Mouse (Mus musculus) cerebellum, adult (tissue): ENCODE measurements around the gene Zfp618.

Experiments used
- ATAC-seq: cut with Nextera tagmentation; 2 replicates; pipeline ENCODE4 v1.9.2; 2017; ENCODE audit warnings: mild to moderate bottlenecking, moderate library complexity, mixed read lengths; ENCODE audit not compliant: insufficient number of reproducible peaks, low FRiP score, low TSS enrichment

Gene Zfp618

DNA sequence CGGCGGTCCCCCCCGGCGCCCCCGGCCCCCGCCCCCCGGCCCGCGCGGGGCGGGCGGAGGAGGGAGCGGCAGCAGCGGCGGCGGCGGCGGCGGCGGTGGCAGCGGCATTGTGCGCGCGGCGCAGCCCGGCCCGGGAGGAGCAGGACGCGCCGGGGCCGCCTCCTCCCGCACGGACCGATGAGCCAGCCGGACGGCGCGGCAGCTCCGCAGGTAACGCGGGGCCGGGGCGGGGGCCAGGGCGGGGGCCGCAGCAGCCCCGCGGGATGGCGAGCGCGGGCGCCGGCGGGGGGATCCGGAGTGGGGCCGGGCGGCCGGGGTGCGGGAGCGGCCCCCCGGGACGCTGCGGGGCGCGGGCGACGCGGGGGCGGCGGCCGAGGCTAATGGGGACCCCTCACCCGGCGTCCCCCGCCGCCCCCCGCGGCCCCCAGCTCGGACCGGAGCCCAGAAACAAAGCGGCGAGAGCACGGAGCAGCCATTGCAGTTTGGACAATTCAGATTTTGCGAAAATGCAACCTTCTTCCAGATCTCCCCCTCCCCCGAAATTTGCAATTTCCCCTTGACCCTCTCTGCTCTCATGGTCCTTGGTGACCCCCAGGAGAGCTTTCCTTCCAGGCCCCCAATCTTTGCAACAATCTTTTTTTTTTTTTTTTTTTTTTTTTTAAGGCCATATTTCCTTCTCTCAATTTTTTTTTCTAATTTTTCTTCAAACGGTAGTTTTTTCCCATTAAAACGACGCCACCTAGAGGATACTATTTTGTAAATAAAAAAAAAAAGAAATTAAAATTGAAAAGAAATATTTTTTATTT lies at the start of gene Zfp618:
Gene Zfp618, plus strand, starts transcription at position 77 of the 806 bp plus-strand sequence.
- ATAC-seq = peak; percentile 42; the same call in 1 of the 2 replicates

DNA sequence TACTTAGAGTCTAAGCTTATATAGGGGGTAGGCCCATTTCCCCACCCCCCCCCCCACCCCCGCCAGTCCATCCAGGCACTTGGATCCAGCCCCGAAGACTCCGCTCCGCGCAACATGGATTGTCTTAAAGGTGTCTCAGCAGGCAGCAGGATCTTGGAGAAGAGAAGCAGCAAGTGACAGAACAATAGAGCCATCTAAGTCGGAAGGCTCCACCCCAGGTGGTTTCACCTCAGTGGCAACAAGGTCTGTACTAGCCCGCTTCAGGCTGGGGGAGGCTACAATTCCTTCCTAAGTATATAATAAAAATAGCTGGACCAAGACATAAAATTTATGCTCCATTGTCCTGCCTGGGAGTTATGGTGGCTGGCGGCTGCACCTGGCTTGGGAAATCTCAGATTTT lies 48.3 kb upstream of the Zfp618 start:
- no peak for ATAC-seq

DNA sequence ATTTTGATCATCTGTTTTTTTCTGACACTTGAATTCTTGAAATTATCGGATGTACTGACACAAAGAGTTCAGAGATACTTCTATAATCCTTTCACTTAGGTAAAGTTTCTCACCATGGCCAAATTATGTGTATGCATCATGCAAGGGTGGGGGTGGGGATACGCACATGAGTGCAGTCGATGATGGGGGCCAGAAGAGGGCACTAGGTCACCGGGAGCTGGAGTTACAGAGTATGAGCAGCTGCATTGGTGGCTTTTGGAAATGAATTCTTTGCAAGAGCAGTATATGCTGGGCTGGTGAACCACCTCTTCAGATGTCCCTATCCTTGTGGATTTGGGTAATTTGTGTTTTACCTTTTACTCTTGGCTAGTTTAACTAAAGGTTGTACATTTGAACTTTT lies 31.6 kb upstream of the Zfp618 start:
- no peak for ATAC-seq

DNA sequence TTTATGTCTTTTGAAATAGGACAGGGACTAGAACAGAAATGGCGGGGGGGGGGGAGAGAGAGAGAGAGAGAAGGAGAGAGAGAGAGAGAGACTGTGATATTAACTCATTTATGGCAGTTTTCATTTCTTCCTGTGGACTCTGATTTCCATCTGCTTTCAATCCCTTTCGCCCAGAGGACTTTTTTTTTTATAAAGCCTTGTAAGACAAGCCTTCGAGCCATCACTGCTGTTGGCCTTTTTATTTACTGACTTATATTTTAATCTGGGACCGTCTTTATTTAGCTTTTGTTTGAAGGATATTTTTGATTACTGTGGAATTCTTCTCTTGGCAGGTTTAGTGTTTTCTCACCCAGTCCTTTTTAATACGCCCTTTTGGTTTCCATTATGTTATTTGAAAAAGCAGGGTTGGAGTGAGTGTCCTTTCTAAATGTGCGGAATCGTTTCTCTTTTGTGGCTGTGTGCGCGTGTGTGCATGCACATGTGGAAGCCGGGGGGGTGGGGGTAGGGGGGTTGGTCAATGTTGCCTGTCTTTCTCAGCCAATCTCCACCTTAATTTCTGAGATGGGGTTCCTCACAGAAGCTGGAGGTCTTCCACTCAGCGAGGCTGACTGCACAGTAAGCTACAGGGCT lies 29.7 kb upstream of the Zfp618 start:
- no peak for ATAC-seq

DNA sequence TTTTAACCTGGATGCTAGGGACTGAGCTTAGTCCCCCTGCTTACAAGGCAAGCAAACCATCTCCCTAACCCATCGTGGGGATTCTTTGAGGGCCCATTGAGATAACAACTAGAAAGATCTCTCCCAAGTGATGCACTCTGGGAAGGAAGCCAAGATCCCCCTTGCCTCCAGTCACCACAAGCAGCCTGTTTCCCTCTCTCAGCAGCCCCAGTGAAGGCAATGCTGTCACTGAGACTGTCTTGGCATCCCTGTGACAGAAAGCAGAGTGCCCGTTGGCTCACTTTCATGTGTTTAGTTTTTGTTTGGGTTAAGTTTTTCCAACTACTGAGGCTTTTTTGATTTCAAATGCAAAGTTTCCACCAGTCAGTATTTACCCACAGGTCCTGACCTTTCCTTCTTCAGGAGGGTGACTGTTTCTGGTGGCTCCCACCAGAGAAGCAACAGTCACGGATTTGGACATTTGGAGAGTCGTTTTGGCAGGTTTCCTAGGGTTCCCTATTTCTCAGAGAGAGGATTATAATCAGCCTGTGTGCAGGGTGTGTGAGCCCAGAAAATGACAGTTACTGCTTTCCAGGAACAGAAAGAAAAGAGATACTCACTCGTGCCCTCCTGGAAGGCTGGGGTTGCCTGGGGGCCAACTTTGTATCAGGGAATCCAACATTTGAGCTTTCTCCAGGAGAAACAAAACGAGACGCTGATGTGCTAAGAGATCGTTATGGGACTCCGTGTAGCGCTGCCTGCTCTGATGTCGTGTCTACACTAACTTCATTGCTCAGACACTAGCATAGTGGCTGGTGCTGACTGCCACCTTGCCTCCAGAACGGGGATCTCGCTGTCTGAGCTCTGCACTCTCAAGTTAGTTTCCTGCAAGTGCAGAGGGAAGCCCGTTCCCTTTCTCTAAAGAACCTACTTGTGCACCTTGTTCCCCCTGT lies 23.1 kb upstream of the Zfp618 start:
- no peak for ATAC-seq

DNA sequence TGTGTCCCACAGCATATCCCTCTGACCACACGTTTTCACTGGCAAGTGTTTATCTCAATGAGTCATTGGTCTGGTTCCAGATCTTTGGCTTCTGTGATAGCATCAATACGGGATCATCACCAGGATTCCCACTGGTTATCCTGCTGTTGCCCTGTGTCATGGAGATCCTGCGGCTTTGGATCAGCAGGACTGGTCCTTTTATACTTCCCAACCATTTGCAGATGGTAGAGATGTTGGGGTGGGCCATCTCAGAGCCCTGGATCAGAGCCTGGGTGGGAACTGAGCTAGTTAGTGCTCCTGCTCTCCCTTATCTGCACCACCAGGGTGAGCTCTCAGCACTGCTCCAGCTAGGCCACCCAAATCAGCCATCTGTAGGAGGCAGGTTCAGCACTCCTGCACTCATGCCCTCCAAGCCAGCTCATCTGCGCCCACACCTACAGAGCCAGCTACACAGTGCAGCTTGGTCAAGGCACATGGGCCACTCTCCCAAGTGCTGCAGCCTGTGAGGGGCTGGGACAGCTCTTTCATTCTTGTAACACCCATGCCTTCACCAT lies 21.0 kb upstream of the Zfp618 start:
- ATAC-seq = peak; percentile 56; the same call in 1 of the 2 replicates

DNA sequence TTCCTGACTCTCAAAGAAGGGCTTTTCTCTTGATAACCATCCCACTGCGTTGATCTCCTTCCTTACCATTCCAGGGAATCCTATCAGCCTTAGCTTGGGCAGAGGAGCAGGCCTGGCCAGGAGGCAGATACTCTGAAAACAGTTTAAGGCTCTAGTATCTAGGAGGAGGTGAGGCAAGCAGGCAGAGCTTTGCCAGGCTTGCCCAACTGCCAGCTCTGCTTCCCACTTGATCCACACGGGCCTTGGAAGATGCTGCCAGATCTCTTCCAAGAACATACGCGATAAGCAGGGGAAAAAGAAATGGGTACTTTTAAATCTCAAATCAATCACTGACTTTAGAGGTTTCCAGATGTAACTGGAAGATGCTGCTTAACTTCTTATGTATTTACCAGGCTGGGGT lies 1.6 kb upstream of the Zfp618 start:
- ATAC-seq = no peak

DNA sequence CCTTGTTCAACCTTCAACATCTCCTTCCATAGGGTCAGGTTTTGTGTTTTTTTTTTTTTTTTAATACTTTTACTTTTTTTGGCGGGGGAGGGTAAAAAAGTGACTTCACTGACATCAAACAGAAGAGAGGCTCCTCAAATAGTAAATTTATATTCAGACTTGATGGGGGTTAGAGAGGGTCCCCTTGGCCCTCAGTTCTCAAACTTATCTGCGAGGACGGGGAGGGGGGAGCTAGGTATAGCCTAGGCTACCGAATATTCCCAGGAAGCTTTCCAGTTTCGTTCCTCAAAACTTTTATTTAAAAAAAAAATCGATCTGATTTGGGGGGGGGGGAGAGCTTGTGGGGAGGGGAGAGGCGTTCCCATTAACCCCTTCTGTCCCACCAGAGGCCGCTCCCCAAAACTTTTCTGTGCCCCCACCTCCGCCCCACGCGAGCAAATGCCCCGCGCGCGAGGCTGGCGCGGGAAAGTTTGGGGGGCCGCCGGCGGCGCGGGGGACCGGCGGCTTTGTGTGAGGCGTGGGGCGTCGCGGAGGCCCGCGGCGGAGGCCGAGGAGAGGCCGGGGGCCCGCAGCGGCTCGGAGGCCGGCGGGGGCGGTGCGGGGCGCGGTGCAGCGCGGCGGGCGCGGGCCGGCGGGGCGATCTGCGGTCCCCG lies 403 bp upstream of the Zfp618 start:
- ATAC-seq = 0 out of 2 replicates have a peak, but pooled peaks have one; percentile 7

DNA sequence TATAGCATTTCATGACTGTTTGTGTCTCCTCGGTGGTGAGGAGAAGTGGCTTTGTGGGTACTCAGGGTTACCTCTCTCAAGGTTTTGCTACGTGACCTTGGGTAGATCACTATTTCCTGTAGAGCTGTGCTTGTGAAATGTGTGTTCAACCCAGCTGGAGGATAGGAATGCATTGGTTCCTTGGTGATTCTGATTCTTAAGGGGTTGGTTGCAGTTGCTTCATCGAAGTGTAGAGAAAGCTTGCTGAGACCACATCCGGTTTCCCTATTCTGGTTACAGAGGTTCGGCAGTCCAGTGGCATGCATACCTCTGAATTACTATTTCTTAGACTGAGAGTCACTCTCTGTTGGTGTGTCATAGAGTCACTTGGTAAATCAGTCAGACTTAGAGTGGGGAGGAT lies 4.2 kb downstream of the Zfp618 start:
- no peak for ATAC-seq

DNA sequence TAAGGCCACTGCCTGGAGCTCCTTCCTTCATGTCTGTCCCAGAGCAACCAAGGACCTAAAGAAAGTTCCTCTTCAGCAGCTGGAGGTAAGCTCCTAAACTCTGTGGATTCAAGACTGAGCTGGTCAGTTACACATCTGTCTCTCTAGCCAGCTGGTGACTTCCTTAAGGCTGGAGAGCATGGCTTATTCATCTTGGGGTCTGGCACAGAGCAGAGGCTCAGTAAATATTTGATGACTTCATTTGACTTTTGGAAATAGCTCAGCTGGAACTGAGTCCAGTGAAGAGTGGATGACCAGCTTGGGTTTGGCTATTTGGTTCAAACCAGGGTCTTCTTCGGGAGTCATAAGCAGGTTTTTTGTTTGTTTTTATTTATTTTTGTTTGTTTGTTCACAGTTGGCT lies 6.6 kb downstream of the Zfp618 start:
- ATAC-seq = no peak

DNA sequence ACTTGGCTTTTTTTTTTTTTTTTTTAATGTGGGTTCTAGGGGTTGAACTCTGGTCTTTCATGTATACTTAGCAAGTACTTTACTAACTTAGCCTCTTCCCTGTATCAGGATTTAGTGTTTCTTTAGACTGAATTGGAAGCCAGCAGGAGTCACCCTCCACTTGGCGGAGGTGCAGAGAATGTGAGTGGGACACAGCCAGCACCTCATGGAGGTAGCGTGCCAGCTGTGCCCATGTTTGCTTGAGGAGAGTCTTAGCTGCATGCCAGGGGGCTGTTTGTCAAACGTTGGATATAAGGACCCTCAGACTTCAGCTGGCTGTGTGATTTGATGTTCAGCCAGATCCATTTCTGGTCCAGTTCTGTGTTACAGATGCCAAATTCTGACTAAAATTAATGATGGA lies 7.7 kb downstream of the Zfp618 start:
- ATAC-seq = no peak

DNA sequence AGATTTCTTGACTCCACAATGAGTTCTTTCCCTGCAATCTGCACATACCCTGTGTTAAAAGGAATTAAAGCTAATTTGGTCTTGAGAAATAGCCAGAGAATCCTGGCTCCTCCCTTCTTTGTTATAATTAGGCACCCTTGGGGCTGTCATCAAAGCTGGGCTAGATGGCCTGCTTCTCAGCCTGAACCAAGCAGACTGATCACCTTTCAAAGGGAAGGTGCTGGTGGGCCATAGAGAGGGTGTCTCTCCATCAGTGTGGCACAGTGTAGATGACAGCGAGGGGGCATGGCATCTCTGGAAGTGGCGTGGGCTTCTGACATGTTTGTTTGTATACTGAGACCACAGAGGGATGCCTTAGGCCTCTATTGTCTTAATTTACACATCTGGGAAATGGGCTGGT lies 9.5 kb downstream of the Zfp618 start:
- no peak for ATAC-seq

DNA sequence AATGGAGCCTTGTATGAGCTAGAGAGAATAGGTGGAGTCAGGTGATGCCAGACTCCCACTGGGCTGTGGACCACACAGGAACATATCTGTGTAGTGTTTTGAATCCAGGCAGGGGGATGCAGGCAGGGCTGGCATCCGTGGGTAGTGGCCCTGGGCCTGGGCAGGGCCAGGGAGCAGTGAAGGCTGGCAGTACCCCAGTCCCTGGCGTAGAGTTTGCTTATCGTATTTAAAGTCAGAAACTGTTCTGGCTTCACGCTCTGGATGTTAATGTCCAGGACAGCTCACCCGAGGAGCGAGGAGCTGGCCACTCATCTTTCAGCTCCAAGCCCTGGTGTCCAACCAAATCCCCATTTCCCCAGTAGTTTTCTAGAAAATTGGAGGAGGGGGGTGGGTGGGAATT lies 10.2 kb downstream of the Zfp618 start:
- no peak for ATAC-seq

DNA sequence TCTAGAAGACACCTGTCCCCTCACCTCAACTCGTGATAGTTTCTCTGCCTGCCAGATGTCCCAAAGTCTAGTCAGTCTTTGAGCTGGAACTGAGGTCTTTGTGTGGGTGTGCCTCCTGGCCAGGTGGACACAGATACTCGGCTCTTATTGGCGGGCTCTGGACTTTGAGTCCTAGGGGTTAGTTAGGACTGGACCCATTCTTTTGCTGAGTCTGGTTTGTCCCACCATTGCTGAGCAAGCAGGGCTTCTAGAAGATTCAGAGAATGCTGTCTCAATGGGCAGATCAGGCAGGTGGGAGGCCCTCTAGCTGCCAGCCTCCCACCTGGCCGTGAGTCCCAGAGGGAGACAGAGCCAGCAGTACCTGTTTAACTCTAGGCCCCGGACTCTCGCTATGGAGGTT lies 12.1 kb downstream of the Zfp618 start:
- ATAC-seq = no peak

DNA sequence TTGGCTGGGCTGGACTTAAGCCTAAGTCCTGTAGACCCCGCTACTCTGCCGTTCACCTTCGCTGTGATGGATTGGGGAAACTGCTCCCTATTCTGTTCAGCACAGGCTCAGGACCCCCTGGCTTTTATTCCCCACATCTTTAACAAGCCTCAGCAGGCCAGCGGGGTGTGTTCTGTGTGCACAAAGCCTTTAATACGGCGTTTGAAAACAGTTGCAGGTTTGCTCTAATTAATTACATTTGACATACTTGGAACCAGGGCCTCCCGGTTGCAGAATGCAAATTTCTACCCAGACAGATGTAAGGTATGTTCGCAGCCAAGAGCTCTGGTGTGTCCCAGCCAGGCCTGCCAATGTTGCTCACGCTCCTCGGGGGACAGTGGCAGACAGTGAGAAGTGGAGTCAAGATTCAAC lies 13.1 kb downstream of the Zfp618 start:
- no peak for ATAC-seq

DNA sequence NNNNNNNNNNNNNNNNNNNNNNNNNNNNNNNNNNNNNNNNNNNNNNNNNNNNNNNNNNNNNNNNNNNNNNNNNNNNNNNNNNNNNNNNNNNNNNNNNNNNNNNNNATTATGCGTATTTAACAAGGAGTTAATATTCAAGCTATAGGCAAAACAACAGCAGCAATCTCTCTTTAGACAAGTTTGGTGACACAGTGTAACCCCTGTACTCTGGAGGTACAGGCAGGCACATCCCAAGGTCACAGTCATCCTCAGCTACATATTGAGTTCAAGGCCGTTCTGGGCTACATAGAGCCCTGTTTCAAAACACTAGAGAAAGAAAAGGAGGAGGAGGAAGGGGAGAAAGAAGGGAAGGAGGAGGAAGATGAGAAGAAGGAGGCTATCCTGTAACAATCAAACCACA lies 16.2 kb downstream of the Zfp618 start:
- ATAC-seq = no peak

DNA sequence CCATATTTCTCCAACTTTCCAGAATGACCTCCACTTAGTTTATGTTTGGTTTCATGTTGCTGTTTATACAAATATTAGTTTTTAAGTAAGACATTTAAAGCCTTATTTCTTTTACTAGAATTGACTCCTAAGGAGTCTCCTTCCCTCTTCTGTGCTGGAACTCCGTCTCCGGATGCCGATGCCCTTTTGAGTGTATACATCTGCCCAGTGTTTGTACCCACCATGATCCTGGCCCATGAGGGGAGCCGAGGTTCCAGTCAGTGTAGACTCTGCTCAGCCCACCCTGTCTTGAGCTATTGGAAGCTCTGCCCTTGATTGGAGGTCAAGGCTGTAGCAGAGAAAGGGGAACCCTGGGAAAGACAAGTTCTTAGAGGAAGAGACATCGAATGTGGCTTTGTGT lies 18.2 kb downstream of the Zfp618 start:
- ATAC-seq = no peak

DNA sequence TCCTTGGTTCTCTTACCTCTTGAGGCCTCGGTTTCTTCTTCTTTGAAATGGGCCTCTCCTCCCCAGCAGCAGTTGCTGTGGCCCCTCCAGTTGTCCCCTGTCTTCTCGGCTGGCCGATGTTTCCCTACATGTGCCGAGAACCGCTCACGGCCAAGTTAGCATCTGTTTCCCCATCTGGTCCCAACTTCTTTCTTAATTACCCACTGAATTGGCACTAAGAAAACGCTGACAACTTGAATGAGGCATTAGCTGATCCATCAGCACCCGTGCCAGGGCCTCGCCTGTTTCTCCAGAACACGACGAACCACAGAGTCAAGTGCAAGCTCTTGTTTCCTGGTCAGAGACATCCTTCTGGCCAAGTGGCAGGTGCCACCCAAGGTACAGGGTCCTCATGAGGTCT lies 26.0 kb downstream of the Zfp618 start:
- ATAC-seq = no peak

DNA sequence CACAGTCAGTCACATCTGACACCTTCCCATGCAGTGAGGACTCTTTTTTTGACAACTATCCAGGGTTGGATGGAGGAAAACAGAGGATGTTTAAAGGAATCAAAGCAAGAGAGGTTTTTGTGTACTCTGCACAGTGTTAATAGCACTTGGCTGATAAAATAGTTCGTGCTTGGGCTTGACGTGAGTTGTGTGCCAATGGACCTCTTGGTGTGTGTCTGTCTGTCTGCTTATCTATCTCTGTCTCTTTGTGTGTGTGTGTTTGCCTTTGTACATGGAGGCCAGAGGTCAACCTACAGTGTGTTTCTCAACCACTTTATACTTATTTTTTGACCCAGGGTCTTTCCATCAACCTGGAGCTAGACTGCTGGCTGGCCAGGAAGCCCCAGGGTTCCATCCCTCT lies 27.8 kb downstream of the Zfp618 start:
- ATAC-seq = no peak

DNA sequence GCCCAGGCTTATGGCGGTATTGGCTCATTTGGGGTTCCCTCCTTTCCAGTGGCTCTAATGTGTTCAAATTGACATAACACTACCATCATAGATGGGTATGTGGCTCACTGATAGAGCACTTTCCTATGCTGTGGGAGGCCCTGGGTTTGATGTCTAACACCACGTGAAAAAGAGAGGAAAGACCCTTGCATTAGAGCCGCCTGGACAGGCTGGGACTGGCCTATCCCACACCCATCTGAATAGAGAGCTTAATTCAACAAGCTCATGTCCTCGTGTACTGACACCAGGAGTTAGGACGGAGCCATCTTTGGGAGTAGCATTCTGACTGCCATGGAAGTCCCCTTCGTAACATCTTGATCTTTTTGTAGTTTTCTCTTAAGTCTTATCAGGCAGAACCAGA lies 32.2 kb downstream of the Zfp618 start:
- no peak for ATAC-seq
